Mouse (Mus musculus) layer of hippocampus, postnatal 10 days (tissue): ENCODE data around the gene Gchfr. TPM values are rescaled to one million over a fixed set of nuclear protein-coding genes. Genes with fewer than 3 reads are reported as not detected.

ENCODE experiments used
- total RNA-seq, 2 experiments: library from RNA; stranded (reverse); gene quantifications; 2 replicates each; pipeline ENCODE4 v1.2.3; 2021

Gchfr gene
- total RNA-seq, 2 experiments from 2014 or later, result 0.62 TPM; not detected in 1

Other genes starting within 250 kb of the Gchfr start
- gene Chst14, start 241.3 kb upstream of the Gchfr start, total RNA-seq, result 1 to 10 TPM; 2.5 to 3.5 TPM
- gene Ccdc32, start 138.4 kb upstream of the Gchfr start, total RNA-seq, result 10 to 100 TPM; 57.7 to 57.9 TPM
- 1 to 10 TPM; 6.2 to 6.5 TPM for gene Rpusd2, start 133.0 kb upstream of the Gchfr start, total RNA-seq
- 1 to 10 TPM; 2.2 to 3.2 TPM for gene Knl1, start 120.7 kb upstream of the Gchfr start, total RNA-seq
- 1 to 10 TPM; 3.7 to 4.2 TPM for gene Rad51, start 55.0 kb upstream of the Gchfr start, total RNA-seq
- gene Rmdn3, start 10.7 kb upstream of the Gchfr start, total RNA-seq, result 10 to 100 TPM; 43.0 to 51.9 TPM
- gene Gm14137, start 6.7 kb downstream of the Gchfr start, total RNA-seq, result under 1 TPM in 1 of 2 experiments, not detected in 1; 0.13 TPM
- gene Zfyve19, start 40.8 kb downstream of the Gchfr start, total RNA-seq, result 10 to 100 TPM; 38.4 to 46.9 TPM
- 10 to 100 TPM; 19.0 to 22.6 TPM for gene Dnajc17, start 41.0 kb downstream of the Gchfr start, total RNA-seq
- not detected for gene Ppp1r14d, start 62.1 kb downstream of the Gchfr start, total RNA-seq
- gene Spint1, start 69.6 kb downstream of the Gchfr start, total RNA-seq, result under 1 TPM; 0.27 to 0.59 TPM
- gene Rhov, start 103.5 kb downstream of the Gchfr start, total RNA-seq, result 10 to 100 TPM; 12.4 to 15.6 TPM
- gene Vps18, start 121.0 kb downstream of the Gchfr start, total RNA-seq, result 10 to 100 TPM; 31.7 to 34.3 TPM
- gene Dll4, start 158.0 kb downstream of the Gchfr start, total RNA-seq, result 1 to 10 TPM; 7.4 to 7.6 TPM
- 1 to 10 TPM; 7.6 to 7.8 TPM for gene Chac1, start 183.5 kb downstream of the Gchfr start, total RNA-seq